Mouse (Mus musculus): ENCODE measurements around the gene Shb.

DNA sequence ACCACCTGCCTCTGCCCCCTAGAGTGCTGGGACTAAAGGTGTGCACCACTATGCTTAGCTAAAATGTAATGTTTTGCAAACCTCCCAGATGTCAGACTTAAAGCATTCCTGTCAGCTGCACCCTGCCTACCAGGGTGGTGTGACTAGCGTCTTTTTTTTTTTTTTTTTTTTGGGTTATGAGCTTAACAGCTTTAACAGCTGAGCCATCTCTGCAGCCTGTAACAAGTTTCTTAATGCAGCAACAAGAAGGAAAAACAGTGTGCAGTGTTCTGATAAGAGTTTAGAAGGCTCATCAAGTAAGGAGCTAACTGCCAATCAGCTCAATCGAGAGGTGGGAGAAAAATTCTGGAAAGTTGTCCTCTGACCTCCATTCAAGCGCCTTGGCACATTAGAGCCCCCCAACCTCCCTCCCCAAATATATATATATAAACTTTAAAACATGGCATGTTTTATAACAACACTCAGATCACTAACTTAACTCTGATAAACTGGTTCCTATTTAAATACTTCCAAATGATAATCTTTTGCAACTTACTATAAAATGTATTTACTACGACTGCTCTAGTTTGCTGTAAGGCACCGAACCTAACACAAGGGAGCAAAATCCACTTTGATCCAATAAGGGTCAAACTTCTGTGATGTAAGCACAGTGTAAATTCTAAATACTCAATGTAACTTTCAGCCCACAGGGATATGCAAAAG lies 125.1 kb downstream of the Shb start:
- no peak for TF ChIP-seq CTCF (IDR thresholded peaks at IDR 0.05; ENCODE audit: insufficient read depth, low read length)
- TF ChIP-seq POLR2A (IDR thresholded peaks at IDR 0.05; ENCODE audit: borderline replicate concordance, extremely low read depth, low read depth, low read length), result no peak

Measured in lung, adult 2 months (tissue).